Mouse (Mus musculus): Measurements from ENCODE around the gene Col2a1.

Gene Col2a1

DNA sequence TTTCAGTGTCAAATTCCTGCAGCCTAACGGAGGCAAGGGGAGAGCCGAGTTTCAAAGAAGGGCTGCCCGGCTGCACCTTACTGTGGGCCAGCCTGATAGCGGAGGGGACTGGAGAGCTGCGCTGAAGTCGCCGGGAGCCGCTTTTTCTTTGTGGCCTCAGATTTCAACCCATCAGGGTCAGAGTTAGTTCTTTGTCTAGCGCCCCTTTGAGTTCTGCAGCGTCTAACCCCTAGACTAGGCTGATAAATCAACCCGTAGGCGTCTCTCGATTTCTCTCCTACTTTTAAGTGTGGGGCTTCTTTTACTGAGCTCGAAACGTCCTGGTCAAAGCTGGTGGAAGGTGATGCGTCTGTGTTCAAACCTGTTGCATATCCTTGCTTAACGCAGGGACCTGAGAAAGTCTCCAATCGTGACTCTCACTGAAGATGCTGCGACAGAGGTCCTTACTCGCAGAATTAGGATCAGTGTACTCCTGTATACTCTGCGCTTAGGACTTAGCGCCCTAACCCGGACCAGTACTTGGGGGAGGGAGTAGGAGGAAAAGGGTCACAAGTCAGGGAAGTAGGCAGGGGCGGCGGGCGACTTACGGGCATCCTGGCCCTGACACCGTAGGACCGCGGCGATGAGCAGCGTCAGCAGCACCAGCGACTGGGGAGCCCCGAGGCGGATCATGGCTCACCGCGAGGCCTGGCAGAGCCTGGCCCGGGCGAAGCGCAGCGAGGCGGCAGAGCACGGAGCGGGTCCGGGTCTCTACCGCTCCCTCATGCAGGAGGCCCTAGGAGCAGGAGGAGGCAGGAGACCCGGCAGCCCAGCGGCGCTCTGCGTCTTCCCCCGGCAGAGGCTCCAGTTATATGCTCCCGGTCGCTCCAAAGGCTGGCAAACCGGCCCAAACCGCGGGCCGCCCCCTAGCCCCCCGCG lies at the start of gene Col2a1:
Gene Col2a1 (minus strand): TSS at position 874 of the 918 bp plus-strand sequence.
- DNase-seq = no peak

GRCm38 (mm10) chr15:98051685-98052084 lies 47.2 kb upstream of the Col2a1 start:
- no peak for DNase-seq

DNA sequence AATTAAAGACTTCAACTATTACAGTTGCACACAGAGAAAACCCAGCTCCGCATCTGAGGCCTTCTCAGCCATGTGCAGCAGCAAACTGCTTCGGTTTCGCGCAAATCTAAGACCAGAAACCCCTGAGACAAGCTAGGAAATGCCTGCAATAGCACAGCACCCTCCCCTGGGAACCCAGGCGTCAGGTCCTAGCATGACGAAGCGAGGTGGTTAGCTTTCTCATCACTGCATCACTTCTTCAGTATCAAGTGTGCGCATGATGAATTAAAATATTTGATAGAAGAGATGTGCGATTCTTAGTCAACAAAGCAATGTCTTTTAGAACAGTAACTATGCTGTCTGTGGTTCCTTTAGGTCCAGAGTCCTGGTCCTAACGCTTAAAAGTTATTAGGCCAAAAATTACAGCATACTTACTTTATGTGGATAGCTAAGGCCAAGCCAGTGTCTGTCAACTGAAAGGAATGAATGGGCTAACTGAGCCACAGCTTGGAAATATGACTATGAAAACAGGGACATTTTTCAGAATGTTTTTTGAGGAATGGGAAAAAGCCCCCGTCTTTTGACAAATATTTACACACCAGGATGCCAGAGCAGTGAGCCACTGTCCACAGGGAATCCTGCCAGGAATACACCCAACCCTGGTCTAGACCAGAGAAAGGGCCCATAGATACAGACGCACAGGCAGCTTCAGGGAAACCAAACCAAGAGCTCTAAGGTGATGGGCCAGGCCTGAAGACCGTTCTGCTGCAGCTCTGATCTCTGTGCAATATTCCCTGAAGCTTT lies 44.6 kb upstream of the Col2a1 start:
- no peak for DNase-seq

- no peak for DNase-seq
These were observed 39.9 kb upstream of the Col2a1 start for GRCm38 (mm10) chr15:98044387-98044786.

DNA sequence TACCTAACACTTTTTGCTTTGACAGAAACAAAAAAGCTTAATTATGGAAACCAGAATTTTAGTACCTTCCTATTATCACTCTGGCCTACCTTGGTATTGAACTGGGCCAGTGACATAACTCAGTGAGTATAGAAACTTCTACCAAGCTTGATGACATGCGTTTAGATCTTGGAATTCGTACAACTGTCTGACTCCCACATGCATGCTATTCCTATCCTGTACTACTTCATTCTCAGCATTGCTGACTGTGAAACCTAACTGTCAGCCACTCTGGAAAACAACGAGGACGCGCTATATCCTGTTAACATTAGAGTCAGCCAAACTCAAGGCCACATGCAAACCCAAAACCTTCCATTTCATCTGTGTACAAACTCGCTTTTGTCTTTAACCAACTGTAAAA lies 39.5 kb upstream of the Col2a1 start:
- no peak for DNase-seq

- no peak for DNase-seq
These were observed 38.0 kb upstream of the Col2a1 start for GRCm38 (mm10) chr15:98042508-98042907.

- DNase-seq = no peak
These were observed 35.2 kb upstream of the Col2a1 start for GRCm38 (mm10) chr15:98039682-98040081.

- no peak for DNase-seq
These were observed 32.1 kb upstream of the Col2a1 start for GRCm38 (mm10) chr15:98036578-98036977.

DNA sequence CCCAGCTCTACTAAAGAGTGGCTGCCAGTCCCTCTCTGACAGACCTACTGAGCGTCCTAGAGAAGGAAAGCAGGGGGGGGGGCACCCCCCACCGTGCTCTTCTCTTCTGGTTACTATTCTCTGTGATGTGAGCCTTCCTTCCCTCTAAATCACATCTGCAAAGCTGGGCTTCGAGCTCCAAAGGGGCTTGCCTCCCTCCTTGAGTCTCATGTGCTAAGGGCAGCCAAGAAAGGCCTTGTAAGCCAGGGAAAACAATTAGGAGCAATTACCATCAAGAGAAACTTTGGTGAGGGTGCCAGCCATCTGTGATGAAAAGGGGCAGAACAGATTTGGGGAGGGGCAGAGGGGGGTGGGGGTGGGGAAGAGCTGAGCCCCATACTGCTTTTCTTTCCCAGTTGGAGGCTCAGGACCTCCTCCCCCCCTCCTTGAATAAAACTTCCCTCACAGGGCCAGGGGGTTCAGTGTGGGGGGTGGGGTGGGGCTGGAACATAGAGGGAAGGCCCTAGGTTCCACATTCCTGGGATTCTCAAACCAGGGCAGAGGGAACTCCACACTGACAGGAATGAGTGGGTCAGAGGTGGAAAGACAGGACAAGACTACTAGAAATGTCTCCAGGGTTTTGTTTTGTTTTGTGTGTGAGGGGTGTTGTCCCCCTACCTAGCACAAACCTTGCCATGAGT lies 30.7 kb upstream of the Col2a1 start:
- no peak for DNase-seq

DNA sequence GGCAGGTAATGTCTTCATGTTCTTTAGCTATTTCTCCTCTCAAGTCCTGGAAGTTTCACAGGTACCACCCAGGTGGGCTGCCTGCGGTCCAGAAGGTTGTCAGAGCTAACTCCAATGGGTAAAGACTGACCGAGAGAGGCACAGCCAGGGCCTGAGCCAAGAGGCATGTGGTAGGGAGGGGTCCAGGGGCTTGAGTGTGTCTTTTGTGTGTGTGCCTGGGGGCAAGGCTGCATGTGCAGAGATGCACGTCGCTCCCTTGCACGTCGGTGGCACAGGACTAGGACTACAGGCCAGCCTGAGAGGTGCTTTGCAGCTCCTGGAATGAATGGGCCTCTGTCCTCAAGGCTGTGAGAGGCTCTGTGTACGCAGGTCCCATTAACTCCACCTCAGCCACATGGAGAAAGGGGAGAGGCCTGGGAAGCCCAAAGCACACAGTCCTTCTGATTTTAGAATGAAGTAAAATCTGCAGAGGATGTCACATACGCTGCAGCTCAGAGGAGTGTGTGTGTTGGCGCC lies 28.8 kb upstream of the Col2a1 start:
- DNase-seq = no peak

DNA sequence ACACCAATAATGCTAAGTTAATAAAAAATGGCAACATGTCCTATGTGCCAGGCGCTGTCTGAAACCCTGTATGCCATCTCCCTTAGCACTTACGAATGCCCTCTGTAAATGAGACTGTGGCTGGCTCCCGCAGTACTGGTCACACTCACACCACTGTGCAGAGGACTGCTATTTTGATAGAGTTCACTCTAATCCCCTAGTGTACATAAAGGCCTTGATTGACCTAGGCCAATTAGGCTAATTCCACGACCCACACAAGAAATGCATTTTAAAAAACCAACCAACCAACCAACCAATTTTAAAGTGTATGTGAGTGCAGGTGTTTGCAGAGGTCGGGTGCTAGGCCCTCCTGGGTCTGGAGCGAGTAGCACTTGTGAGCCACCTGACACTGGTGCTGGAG lies 25.3 kb upstream of the Col2a1 start:
- no peak for DNase-seq

GRCm38 (mm10) chr15:98026967-98027904 lies 22.7 kb upstream of the Col2a1 start:
- no peak for DNase-seq

GRCm38 (mm10) chr15:98025611-98026010 lies 21.1 kb upstream of the Col2a1 start:
- no peak for DNase-seq

DNA sequence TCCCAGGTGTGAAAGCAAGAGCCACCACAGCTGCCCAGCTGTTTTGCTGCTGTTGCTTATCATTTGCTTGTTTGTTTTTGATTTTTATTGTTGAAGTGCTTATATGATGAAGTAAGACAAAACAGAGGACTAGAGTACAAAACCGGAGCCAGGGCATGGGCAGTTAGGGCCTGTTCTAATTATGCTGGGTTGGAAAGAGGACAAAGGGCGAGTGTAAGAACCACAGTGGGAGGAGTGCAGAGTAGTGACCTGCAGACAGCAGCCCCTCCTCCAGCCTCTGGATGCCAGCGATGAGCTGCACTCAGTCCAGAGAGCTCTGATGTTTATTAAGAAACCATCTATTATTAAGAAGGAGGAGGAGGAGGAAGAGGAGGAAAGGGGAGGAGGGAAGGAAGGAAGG lies 18.6 kb upstream of the Col2a1 start:
- DNase-seq = no peak

- DNase-seq = no peak
These were observed 17.4 kb upstream of the Col2a1 start for GRCm38 (mm10) chr15:98021886-98022285.

DNA sequence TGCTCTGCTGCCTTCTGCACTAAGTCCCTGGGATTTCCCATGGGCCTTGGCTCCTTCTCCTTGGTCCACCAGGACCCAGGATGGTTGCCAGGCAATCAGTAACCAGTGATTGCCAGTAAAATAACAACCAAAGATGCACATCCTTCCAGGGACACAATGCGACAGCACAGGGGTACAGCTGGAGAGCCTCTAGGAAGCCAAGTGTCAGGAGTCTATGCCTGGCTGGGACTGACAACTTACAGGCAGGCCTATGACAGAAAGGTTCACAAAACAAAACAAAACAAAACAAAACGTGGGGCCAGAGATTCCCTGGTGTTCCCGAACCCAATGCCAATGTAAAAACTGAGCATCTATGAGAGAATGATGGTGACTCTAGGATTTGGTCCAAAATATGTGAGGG lies 14.6 kb upstream of the Col2a1 start:
- no peak for DNase-seq

DNA sequence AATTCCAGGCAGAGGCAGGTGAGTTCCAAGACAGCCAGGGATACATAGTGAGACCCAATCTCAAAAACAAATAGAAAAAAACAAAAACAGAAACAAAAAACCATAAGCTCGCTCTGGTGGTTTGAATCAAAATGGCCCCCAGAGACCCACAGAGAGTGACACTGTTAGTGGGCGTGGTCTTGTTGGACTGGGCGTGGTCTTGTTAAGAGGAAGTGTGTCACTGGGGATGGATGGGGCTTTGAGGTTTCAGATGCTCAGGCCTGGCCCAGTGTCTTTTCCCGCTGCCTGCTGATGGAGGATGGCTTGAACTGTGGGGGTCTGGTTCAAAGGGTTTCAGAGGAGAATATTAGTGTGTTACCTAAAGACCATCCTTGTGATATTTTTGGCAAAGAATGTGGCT lies 13.4 kb upstream of the Col2a1 start:
- no peak for DNase-seq

DNA sequence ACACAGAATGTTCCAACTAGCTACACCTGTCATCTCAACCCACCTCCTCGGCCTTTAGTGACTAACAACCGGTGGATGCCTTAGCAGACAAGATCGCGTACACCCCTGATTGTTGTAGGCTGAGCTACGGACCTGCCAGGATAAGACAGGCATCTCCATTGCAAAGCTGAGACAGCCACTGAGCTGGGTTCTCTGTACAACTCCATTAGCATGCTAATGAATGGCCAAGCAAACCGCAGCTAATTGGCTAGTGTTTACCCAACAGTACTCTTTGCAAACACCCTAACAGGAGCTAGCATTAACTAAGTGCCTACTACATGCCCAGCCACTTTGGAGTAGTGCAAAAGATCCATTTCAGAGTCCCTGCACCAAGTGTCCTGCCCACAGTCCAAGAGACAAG lies 8.3 kb upstream of the Col2a1 start:
- no peak for DNase-seq

GRCm38 (mm10) chr15:98005181-98005580 lies 686 bp upstream of the Col2a1 start:
- no peak for DNase-seq

DNA sequence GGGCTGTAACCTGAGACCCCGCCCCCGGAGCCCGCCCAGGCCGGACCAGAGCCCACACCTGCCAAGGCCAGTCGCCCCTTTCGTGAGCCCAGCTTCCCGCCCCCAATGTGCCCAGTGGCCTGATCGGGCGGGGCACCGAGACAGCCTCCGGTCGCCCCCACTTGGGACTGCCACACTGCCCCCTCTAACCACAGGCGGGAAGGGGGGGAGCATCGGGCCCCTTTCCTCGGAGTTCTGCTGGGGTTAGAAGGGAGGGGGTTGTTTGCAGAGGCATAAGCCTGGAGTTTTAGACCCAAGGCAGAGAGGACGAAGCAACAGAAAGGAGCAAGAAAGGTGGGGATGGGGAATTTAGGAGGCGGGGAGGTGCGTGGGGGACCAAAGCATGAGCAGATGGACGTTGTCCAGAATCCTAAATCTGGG lies 255 bp upstream of the Col2a1 start:
- DNase-seq = no peak

- no peak for DNase-seq
These were observed 1.3 kb downstream of the Col2a1 start for GRCm38 (mm10) chr15:98002991-98003821.

Data from right cerebral cortex, postnatal 25 days (tissue).